Mouse (Mus musculus): ENCODE measurements around the gene Lztr1. TPM values are rescaled to one million over a fixed set of nuclear protein-coding genes. Genes with fewer than 3 reads are reported as not detected.

The Lztr1 gene
- 309 and 326 TPM in 2 replicates for polyA plus RNA-seq (2012; rRNA removed)

DNA sequence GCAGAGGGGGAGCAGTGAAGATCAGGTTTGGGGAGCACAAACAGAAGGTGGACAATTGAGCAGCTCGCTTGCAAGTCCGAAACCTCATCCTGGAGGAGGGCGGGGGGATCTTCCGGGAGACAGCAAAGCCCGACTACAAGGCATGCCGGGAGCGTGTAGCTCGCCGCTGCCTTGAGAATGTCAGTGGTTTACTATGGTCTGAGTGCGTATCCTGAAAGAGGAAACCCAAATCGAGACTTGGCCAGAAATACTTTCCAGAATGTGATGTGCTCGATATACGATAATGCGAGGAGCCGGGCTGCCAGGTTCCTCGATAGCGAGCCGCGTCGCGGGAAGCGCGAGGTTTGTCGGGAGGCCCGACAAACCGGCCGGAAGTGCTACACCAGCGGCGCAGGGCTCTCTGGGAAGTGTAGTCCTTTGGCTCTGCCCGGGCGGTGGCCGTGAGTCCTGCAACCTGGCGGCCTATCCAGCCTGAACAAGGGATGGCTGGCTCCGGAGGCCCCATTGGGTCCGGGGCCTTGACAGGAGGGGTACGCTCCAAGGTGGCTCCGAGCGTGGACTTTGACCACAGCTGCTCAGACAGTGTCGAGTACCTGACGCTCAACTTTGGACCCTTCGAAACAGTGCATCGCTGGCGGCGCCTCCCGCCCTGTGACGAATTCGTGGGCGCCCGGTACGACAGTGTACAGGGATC lies at the start of gene Lztr1:
Lztr1 (plus strand) TSS at position 143 of the 694 bp plus-strand sequence.

DNA sequence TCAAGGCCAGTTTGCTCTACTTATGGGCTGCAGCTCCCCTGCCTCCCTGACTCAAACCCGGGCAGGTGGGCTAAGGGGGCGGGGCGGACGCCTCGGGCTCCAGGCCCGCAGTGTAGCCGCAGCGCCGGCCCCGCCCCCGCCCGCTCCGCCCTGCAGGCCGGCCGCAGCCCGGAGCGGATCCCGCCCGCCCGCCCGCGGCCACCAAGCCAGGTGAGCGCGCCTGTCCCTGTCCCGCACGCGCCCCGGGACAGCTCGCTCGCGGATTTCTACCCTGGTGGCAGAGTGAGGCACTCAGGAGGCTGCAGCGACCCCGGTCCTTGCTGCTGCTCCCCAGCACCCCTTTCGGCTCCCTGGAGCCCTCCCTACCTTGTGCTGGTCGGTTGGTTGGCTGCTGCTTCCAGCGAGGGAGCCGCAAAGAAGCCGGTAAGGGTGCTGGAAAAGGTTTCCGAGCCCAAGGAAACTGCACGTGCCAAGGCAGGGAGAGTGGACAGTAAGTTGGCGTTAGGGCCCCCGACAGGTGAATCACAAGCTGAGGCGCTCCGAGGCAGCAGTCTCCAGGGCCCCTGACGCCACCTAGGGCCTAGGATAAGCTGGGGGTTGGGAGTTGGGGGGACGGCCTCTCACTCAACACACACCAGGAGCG lies 18.9 kb upstream of the Lztr1 start, which contains the start of gene Aifm3:
Aifm3 (plus strand) TSS at position 143 of the 643 bp plus-strand sequence.

DNA sequence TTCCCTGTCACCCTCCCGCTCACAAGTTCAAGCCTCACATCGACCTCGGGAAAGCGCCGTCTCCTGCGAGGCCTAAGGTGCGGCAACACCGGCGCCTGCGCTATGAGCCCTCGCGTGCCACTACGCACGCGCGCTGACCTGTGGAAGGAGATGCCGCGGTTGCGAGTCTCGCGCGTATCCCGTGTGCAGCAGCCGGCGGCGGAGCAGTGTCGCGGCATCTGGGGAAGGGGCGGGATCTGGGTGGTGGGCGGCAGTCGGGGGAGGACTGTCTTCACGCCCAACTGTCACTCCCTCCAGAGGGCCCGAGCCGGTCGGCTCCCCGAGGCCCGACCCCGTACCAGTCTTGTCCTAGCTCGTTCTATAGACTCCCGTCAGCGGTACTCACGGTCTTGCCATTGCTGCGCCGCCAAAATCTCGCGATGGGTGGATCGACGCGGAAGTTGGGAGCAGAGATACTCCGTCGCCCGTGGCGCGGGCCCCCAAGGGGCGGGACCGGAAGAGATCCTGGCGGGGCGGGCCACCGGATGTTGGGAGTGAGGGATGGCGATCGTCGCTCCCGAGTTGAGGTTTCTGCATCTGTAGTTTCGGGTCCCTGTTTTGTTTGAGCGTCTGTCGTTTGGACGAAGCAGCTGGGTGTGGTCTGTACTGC lies 22.3 kb downstream of the Lztr1 start, which contains the start of gene Thap7:
Thap7 (minus strand) TSS at position 497 of the 649 bp plus-strand sequence.

DNA sequence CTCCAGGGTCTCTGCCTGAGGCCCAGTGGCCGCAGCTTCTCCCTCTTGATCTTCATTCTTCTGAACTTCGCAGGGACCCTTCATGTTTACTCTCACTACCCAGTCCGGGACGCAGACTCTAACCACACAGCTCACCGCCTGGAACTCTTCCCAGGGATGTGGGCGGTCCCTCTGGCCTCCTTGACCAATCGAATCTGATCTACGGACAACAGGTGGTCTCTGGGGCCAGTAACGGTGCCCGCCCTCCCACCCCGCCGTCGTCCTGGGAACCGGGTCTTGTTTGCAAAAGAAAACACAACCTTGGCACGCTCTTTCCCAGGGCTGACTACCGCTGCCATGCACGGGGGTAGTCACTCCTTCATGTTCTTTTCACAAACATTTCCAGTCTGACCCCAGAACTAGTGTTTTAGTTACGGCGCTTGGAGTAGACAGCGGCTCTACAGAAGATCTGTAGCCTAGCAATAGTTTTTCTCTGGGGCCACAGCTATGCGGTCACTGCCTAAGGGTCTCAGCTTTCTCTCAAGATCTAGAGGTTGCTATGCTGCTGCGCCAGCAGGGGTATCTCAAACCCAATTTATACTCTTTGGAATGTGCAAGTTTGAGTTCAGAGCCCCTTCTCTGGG lies 52.8 kb downstream of the Lztr1 start, which contains the start of gene Lrrc74b:
Lrrc74b (minus strand) TSS at position 120 of the 623 bp plus-strand sequence.

DNA sequence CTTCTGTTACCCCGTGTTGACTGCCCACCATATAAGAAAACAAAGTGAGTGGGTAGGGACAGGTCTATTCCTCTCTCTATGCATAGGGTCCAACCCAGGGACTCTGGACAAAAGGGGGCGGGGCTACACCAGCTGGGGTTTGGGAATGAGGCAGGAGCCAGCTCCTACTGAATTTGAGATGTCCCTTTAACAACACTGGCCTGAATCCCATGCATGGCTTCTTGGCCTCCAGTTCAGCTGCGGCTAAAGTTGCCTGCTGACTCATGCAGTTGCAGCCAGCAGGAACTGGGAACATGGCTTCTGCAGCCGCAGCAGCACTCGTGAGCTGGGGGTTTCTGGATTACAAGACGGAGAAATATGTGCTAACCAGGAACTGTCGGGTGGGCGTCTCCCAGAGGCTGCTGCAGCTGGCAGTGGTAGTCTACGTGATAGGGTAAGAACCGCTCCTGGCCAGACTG lies 53.3 kb downstream of the Lztr1 start, which contains the start of gene P2rx6:
P2rx6 (plus strand) TSS at position 135 of the 458 bp plus-strand sequence.

Other genes with a start within 250 kb of the Lztr1 start
- 128 and 133 TPM in 2 replicates for gene Tmem191c, start 232.6 kb upstream of the Lztr1 start, polyA plus RNA-seq (2012; rRNA removed)
- 2.3 and 3.2 TPM in 2 replicates for gene Serpind1, start 177.3 kb upstream of the Lztr1 start, polyA plus RNA-seq (2012; rRNA removed)
- gene Snap29, start 102.7 kb upstream of the Lztr1 start, polyA plus RNA-seq (2012; rRNA removed), result 13.4 and 15.1 TPM in 2 replicates
- 147 and 148 TPM in 2 replicates for gene Pi4ka, start 102.4 kb upstream of the Lztr1 start, polyA plus RNA-seq (2012; rRNA removed)
- gene Crkl, start 56.7 kb upstream of the Lztr1 start, polyA plus RNA-seq (2012; rRNA removed), result 29.0 and 30.0 TPM in 2 replicates
- gene Aifm3, start 19.1 kb upstream of the Lztr1 start, polyA plus RNA-seq (2012; rRNA removed), result 20.4 and 27.5 TPM in 2 replicates
- gene Thap7, start 22.4 kb downstream of the Lztr1 start, polyA plus RNA-seq (2012; rRNA removed), result 67.3 and 67.7 TPM in 2 replicates
- 0.82 and 1.6 TPM in 2 replicates for gene Lrrc74b, start 52.6 kb downstream of the Lztr1 start, polyA plus RNA-seq (2012; rRNA removed)
- gene P2rx6, start 53.2 kb downstream of the Lztr1 start, polyA plus RNA-seq (2012; rRNA removed), result 1.5 and 2.2 TPM in 2 replicates
- 51.3 and 52.5 TPM in 2 replicates for gene Slc7a4, start 74.5 kb downstream of the Lztr1 start, polyA plus RNA-seq (2012; rRNA removed)
- 86.7 TPM in 2 replicates for gene Smpd4, start 110.7 kb downstream of the Lztr1 start, polyA plus RNA-seq (2012; rRNA removed)
- gene Ccdc74a, start 137.8 kb downstream of the Lztr1 start, polyA plus RNA-seq (2012; rRNA removed), result 14.4 and 16.5 TPM in 2 replicates
- 47.0 and 59.7 TPM in 2 replicates for gene Med15, start 224.2 kb downstream of the Lztr1 start, polyA plus RNA-seq (2012; rRNA removed)